Mouse (Mus musculus): ENCODE data around the gene Slc23a4.

Slc23a4 gene

DNA sequence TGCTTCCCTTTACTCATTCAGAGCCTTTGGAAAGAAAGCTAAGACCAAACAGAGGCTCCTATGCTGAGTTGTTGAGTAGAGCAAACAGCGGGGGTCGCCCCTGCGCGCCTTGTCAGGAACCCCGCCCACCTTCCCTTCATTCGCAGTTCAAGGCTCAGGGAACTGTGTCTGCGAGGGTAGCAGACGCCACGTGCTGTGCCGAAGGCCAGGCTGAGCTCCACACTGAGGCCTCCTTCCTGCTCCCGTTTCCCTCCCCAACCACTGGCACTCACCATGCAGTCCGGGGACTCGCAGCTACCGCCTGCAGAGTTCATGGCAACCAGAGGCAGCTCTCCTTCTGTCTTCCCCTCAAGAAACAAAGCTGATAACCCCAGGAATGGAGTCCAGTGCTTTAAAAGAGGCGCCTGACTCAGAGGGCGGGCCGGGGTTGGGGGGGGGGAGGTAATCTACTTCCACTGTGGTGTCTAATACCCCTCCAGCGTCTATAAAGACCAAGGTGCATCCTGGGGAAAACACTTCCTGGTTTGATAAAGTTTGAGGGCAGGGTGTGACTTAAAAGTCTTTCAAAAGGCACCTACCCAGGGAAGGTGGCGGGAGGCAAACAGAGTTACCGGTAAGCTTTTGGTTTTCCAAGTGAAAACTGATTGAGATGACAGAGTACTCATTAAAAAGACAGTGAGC lies at the start of gene Slc23a4:
Gene Slc23a4, minus strand, starts transcription at position 324 of the 681 bp plus-strand sequence.
- ATAC-seq (ENCODE audit: low TSS enrichment): no peak

DNA sequence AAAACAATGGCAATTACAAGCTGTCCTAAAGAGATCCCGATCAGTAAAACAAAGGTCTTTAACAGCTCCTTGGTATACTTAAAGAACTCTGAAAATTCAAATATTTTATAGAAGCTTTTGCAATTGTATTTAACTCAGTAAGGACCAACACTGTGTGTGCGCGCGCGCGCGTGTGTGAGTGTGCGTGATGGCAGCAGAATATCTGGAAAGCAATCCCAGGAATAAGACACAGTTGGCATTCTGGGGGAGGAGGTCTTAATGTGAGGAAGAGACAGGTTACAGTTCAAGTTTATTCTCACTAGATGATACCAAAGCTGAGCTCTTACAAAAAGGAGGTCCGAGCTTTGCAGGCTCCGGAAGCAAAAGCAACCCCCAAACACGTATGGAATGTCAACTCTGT lies 45.1 kb upstream of the Slc23a4 start:
- no peak for ATAC-seq (ENCODE audit: low TSS enrichment)

DNA sequence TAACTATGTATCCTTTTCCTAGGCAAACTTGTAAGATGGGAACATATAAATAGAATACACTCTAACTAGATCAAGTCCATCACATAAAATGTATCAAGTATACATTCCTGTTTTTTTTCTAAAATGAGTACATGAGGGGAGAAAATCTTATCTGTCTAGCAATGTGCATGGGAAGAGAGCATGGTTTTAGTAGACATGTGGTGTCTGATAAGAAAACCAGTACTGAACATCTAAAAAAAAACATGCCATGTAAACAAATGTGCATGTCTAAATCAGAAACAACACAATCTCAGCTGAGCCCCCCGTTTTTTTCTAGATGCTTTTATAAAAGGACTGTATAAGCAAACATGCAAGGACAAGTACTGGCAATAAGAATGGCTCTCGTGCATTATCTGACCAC lies 44.5 kb upstream of the Slc23a4 start:
- no peak for ATAC-seq (ENCODE audit: low TSS enrichment)

DNA sequence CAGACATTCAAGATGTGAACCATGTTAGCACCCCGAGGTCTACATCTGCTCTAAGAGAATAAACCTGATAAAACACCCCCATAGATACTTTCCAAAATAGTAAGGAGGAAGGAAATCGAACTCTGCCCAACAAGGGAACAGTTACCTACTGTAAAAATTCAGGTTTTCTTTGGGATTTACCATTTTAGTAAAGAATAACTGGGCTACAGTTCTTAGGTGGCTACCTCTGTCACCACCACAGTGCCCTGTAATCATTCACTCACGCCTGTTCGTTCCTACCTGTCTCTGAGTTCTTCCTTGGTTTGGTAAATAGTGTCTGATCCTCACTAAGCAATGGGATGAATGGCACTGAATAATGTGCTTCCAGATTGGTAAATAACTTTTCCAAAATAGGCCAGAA lies 42.6 kb upstream of the Slc23a4 start:
- ATAC-seq (ENCODE audit: low TSS enrichment): no peak

DNA sequence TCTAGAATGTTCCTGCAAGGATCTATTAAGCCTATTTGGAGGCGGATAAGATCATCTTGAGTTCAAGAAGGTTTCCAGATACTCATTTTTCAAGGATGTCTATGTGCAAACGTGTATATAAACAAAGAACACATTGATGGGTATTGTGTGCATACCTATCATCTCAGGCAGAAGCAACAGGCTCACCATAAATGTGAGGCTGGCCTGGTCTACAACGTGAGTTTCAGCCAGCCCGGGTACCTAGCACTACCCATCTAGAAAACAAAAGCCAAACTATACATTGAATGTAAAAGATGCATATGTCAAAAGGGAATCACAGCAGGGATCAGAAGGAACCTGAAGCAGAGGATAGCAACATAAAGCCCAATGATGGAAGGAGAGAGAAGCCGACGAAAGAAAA lies 42.0 kb upstream of the Slc23a4 start:
- no peak for ATAC-seq (ENCODE audit: low TSS enrichment)

DNA sequence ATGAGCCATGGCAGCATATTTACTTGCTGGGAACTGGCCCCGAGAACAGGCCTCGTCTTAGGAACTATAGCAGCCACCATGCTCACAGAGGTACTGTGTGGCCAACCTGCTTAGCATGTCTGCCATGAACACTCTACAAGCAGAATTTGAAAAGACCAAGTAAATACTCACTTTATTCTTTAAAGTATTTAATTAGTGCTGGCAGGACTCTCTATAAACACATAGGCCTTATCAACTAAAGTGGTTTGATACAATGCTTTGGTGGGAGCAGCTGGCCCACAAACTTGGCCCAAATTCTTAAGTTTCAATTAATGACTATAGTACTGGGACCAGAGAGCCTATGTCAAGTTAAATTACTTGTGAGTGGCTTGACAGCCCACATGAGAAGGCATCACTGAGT lies 39.8 kb upstream of the Slc23a4 start:
- ATAC-seq (ENCODE audit: low TSS enrichment): no peak

DNA sequence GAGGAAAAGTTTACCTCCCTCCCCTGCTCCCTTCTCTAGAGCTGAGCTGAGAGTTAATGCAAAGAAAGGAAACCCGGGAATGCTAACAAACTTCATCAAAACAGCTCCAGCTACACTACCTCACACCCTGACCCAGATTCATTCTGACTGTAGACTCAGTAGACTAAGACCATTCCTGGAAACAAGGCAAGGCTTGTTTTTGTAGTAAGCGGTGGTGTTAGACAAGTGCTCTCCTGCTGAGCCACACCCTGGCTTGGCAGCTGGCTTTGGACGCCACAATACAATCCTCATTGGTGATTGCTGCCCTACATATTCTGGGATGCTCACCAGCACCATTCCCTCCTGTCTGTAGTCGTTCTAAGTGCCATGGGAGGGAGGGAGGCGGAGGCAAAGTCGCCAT lies 39.1 kb upstream of the Slc23a4 start:
- ATAC-seq (ENCODE audit: low TSS enrichment): peak; percentile 48

DNA sequence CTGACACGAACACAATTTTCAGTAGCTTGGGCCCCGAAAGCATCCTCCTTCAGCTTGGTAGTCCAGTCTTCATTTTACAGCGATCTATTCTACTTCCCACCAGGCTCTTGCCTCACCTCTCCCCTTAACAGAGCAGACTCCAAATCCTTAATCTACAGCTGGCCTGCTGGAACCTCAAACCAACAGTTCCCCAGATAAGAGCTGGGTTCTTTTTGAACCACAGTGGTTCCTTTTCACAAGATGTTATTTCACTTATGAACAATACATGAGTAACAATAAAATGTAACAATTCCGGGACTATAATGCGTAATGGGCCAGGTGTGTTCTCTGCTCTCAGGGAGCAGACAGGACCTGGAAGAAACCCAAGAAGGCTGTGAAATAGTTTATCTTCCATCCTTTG lies 28.4 kb upstream of the Slc23a4 start:
- ATAC-seq (ENCODE audit: low TSS enrichment): no peak

DNA sequence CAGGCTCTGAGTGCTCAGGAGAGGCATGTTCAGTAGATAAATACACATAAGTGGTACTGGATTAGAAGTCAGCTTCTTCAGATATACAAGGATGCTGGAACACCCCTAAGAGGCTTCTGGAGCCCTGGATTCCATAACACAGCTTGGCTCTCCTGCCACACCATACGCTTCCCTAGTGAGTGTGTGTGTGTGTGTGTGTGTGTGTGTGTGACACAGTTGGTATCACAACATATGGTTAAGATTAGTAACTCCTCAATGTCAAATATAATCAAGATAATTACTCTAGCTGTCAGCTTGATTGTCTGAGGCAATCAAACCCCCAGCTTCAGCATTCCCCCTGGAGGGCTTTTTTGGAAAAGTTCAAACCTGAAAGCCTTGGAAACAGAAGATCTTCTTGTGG lies 23.7 kb upstream of the Slc23a4 start:
- no peak for ATAC-seq (ENCODE audit: low TSS enrichment)

DNA sequence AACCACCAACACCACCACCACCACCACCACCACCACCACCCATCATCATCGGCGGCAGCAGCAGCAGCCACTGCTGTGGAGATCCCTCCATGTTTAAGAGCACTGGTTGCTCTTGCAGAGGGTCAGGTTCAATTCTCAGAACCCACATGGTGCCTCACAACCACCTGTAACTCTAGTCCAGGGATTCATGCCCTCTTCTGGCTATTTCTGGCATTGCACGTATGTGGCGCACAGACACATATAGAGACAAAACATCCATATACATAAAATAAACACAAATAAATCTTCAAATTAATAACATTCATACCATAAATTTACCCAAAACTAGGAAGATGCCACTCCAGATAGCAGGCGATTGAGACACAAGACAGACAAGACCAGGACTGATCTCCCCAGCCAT lies 22.5 kb upstream of the Slc23a4 start:
- ATAC-seq (ENCODE audit: low TSS enrichment): no peak

DNA sequence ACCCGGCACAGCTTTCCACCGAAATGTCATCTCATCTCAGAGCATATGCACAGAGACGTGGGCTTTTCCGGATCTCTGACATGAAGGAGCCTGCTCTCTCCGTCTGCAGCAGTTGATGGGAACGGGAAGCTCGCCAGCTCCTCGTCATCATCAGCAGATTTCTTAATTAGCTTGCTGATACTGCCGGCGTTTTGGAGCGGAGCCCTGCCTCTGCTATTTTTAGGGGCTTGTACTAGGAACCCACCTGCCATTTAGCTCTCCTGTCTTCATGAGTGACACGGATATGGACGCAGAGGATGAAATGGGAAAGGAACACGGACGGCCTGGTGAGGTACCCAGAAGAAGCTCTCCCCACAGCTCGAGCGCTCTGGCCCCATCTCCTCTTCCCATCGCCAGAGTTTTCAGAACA lies 14.1 kb upstream of the Slc23a4 start:
- peak; percentile 75 for ATAC-seq (ENCODE audit: low TSS enrichment)

DNA sequence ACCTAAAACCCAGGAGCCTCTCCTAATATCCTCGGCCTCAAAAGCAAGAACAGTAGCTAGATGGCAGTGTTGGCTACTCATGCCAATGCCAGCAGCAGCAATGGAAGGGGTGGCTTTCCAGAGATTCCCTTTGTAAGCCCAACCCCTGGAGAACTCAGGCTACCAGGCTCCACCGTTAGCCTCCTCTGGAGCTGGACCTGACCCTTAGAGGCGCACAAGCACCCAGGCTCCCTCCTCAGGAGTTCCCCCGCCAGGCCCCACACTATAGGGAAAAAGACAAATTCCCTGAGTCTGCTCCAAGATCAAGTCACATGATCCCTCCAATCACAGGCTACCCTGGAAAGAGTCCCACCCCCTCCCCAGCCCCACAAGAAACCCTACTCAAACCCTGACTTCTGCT lies 10.9 kb upstream of the Slc23a4 start:
- peak; percentile 86 for ATAC-seq (ENCODE audit: low TSS enrichment)

DNA sequence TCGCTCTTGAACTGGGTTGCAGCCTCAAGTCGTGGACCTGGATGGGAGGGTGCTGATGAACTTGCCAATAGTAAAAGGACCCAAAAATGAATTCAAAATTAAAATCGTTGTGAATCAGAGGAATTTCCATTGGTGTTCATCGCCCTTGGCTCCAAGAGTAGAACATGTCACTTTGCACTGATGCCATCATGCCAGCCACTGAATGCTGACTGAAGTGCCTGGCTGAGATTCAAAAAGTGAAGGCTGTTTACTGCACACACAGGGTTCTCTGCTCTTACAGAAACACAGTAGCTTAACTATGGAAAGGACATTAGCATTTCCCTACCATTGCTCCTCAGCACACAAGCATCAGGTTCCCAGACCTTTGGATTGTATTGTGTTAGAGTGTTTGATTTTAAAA lies 8.3 kb upstream of the Slc23a4 start:
- ATAC-seq (ENCODE audit: low TSS enrichment): no peak

DNA sequence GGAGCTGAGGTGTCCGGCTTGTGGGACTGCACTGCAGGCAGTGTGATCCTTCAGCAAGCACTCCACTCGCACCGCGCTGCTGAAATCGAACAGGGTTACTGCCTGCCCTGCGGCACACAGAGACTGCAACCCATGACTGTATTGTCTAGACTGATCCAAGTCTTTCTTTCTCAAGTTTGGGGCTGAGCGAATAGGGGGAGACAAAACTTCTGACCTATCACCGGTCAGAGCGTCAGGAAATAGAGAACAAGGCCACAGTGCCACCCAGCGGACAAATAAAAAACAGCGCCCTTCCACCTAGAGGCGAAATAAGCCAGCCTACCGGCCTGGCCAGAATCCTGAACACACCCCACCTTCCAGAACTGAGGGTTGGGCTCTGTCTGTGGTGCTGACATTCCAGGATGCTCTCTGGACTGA lies 7.1 kb upstream of the Slc23a4 start:
- ATAC-seq (ENCODE audit: low TSS enrichment): peak; percentile 81

DNA sequence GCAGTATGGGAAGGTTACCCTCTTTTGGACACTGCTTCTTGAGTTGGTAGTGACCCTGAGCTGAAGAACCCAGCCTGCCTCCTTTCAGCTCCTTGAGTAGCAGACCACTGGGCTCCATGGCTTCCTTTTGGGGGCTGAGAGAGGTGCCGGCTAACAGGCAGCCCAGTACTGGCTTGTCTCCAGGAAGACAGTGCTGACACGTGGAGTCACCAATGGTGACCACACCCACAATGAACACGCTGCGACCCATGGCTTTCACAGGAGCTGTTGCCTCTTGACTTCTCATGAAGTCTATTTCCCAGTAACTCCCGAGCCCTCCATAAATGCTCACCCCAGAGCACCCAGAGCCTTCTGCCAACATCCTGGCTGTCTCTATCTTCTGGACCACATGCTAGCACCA lies 6.5 kb upstream of the Slc23a4 start:
- no peak for ATAC-seq (ENCODE audit: low TSS enrichment)

DNA sequence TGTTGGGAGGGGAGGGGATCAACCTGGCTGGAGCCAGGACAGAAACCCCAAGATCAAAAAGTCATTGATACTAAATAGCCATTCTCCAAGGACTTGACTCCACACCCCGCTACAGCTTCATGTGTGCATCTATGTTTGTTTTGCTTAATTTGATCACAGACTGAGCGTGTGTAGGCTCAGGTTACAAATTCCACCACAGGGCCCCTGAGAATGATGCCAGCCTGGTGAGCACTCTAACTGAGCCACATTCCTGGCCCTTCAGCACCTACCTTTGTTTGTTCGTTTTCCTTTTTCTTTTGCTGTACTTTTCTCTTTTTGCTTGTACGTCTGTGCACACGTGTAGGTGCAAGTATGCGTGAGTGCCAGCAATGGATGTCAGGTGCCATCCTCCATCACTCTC lies 1.1 kb upstream of the Slc23a4 start:
- no peak for ATAC-seq (ENCODE audit: low TSS enrichment)

DNA sequence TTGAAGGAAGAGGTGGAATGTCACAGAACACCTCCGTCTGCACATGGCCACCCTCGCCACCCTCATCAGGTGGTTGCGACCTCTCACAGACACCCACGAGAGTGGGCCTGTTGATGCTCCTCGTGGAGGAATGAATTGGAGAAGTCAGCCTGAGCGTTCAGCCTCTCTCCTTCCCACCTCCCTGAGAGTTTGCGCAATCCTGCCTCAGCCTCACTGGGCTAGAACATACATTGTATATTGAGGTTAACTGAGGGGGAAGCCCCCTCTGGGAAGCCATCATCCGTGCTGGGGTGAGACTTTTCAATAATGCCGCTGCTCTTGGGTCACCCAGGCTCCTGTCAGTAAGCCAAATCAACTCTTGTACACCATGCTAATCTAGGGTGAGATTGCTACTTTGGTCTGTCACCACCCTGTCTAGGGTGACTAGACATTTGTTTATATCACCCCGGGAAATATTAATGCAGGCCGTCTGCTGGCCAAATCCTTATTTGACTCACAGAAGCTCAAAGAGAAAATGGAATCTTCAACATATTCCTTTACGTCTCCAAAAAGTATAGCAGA lies 1.0 kb downstream of the Slc23a4 start:
- ATAC-seq (ENCODE audit: low TSS enrichment): no peak

DNA sequence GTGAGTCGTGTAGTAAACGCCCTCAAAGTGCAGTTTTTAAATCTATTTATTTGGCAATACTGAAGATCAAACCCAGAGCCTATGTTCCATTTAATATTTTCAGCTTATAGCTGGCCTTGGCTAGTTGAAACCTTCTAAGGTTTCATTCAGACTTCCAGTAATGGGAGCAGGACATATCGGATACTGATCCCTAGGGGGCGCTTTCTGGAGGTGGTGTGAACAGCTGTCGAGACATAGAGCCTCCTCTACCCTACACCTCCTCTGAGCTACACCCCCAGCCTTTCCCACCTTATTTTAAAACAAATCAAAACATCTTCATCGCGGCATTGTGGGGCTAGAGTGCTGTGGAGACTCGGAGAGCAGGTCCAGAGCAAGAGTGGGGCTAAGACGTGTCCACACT lies 7.5 kb downstream of the Slc23a4 start:
- no peak for ATAC-seq (ENCODE audit: low TSS enrichment)

DNA sequence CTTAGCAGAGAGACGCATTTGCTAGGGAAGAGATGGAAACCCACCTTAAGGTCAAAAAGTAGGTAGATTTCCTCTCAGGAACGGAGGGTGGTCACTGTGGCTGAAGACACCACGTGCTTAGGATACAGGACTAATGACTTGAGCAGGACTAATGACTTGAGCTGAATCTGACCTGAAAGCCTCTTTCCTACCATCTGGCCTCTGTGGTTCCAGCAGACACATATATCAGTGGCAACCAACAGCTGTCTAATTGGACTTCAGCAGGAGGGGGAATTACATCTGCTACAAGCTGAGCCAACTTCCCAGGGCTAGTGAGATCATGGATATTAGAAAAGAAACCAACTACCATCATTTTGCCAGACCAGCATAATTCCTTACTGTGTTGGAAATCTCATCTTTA lies 8.9 kb downstream of the Slc23a4 start:
- ATAC-seq (ENCODE audit: low TSS enrichment): no peak

DNA sequence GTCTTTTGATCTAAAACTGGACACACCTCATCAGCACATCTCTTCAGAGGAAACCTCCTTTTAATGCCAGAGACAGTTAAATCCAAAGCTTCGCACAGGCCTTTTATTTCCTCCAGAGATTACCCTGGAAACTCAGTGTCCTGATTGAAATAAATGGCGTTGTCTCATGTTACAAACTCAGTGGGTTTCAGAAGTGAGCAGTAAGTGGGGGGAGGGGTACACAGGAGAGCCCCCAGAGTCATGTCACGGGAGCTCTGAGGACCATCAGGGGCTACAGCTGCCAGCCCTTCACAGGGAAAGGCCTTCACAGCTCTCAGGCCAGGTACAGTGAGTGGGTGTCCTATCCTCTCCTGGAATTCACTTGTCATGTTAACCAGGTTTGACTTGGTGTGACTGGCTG lies 17.0 kb downstream of the Slc23a4 start:
- no peak for ATAC-seq (ENCODE audit: low TSS enrichment)

DNA sequence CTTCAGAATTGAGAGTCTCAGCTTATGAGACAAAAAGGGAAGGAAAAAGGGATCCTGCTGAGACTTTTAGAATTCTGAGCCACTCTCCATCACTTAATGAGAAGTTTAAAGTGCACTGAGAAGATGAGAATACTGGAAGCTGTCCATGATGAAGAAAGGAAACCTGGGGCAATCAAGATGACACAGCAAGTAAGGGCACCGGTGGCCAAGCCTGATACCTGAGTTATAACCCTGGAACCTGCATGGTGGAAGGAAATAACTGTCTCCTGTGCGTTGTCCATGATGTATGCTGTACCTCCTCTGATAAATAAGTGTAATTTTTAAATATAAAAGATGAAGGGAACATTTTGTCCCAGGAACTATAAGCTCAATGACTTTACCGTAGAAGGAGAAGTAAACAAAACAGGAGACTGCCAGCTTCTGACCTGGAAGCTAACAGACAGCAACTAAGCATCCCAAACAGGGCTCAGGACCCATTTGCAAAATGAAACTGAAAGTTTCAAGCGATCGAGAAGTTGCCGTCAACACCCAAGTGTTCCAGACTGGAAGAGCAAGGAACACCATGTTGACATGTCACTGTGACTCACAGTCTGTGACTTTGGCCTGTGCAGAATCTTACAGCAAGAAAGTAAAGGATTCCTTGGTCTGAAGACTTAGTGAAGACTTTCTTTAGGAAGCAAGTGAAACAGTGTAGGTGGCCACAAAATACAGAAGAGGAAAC lies 22.2 kb downstream of the Slc23a4 start:
- ATAC-seq (ENCODE audit: low TSS enrichment): no peak

DNA sequence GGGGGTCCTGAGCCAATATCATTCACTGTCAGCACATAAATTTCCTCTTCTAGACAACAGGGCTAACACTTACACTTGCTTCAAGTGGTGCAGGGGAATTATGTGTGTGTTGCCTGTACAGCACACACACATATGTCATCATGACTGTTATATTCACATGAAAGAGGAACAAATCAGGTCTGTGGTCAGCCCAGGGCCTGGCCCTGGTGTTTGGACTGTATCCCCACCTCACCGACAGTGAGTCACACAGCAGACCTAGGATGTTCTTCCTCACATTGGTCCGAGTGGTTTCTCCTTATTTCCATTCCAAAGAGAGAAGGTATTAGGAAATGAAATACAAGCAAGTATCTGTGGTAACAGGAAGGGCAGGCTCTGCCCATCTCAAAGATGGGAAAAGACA lies 23.7 kb downstream of the Slc23a4 start:
- no peak for ATAC-seq (ENCODE audit: low TSS enrichment)

DNA sequence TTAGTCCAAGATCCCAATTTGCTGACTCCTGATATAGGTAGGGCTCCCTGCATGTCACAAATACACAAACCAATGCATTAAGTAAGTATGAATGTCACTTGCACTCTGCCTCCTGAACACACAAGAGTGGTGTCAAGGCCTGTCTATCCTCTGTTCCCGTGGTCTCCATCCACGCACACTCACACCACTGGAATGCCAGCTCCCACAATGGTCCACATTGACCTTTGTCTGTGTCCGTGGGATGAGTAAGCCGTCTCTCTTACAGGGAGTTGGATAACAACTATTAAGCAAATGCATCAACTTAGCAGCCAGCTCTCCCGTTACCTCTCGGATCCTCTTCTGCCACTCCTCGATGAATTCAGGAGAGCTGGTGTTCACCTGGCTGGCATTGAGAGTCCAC lies 29.1 kb downstream of the Slc23a4 start:
- ATAC-seq (ENCODE audit: low TSS enrichment): no peak

DNA sequence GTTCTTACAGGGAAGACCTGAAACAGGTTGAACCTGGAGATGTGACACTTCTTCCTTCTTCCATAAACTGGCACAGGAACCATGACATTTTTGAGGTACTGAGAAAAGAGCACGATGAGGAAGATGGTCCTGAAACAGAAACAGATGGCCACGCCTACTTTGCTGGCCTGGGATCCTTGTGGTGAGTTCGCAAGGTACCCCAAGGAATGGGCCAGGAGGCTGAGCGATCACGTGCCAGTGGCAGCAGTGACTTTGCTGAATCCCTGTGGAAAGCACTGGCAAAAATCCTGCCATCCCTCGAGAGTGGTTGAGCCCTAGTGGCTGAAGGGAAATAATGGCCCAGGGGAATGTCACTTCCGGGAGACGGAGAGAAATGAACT lies 32.4 kb downstream of the Slc23a4 start:
- no peak for ATAC-seq (ENCODE audit: low TSS enrichment)

All from frontal cortex, adult (tissue).